Mouse (Mus musculus): ENCODE measurements around the gene Gm5617.
"Not testable (repeated sequence)": the region's sequence is repeated elsewhere in the genome, so short reads cannot be mapped to it uniquely, and the experiment has no call there.

The Gm5617 gene

GRCm38 (mm10) chr9:48503001-48503400, 7.8 kb downstream of the Gm5617 start:
- DNase-seq: no peak

- no peak for DNase-seq
Observed at GRCm38 (mm10) chr9:48504741-48505365, 9.6 kb downstream of the Gm5617 start.

GRCm38 (mm10) chr9:48510134-48510533, 14.9 kb downstream of the Gm5617 start:
- no peak for DNase-seq

GRCm38 (mm10) chr9:48515332-48515731, 20.1 kb downstream of the Gm5617 start:
- DNase-seq: peak; percentile 5

GRCm38 (mm10) chr9:48516615-48517371, 21.6 kb downstream of the Gm5617 start:
- DNase-seq: no peak

- no peak for DNase-seq
Observed at GRCm38 (mm10) chr9:48517372-48518130, 22.3 kb downstream of the Gm5617 start.

GRCm38 (mm10) chr9:48520405-48520804, 25.2 kb downstream of the Gm5617 start:
- not testable (repeated sequence) for DNase-seq

GRCm38 (mm10) chr9:48525566-48525965, 30.3 kb downstream of the Gm5617 start:
- no peak for DNase-seq

- no peak for DNase-seq
Observed at GRCm38 (mm10) chr9:48526520-48526919, 31.3 kb downstream of the Gm5617 start.

GRCm38 (mm10) chr9:48531294-48531693, 36.1 kb downstream of the Gm5617 start:
- DNase-seq: no peak

GRCm38 (mm10) chr9:48532203-48532602, 37.0 kb downstream of the Gm5617 start:
- DNase-seq: no peak

- no peak for DNase-seq
Observed at GRCm38 (mm10) chr9:48532730-48533129, 37.5 kb downstream of the Gm5617 start.

- no peak for DNase-seq
Observed at GRCm38 (mm10) chr9:48536414-48536813, 41.2 kb downstream of the Gm5617 start.

- not testable (repeated sequence) for DNase-seq
Observed at GRCm38 (mm10) chr9:48537616-48538015, 42.4 kb downstream of the Gm5617 start.

- DNase-seq: no peak
Observed at GRCm38 (mm10) chr9:48538044-48538645, 42.9 kb downstream of the Gm5617 start.

GRCm38 (mm10) chr9:48538688-48539087, 43.4 kb downstream of the Gm5617 start:
- DNase-seq: no peak

All from lung, postnatal 14 days (tissue).